Mouse (Mus musculus) liver, embryonic 11.5 days (tissue): Measurements from ENCODE around the gene Fam183b. TPM values are rescaled to one million over a fixed set of nuclear protein-coding genes. Genes with fewer than 3 reads are reported as not detected.
"Not testable (repeated sequence)": the region's sequence is repeated elsewhere in the genome, so short reads cannot be mapped to it uniquely, and the experiment has no call there.

Source experiments
- ATAC-seq: fragments of 200-750 bp; cut with Nextera tagmentation; replicated peaks from 2 replicates; pipeline ENCODE4 v1.8.0; 2017; ENCODE audit warnings: moderate number of reproducible peaks, mild to moderate bottlenecking, moderate TSS enrichment, moderate library complexity; ENCODE audit not compliant: low FRiP score
- DNase-seq: peaks from one replicate; pipeline ENCODE4 v3.0.0-alpha.2; 2017; ENCODE audit warnings: low spot score
- H3K27ac ChIP-seq: fragments of 300-500 bp; sonication (generic); 2 replicates; pipeline ENCODE4 v1.5.1; 2014; ENCODE audit warnings: mild to moderate bottlenecking, low read depth, low read length, control low read depth
- H3K27me3 ChIP-seq: fragments of 300-500 bp; sonication (generic); replicated peaks from 2 replicates; pipeline ENCODE4 v1.6.1; 2014; ENCODE audit warnings: low read length, mixed read lengths; ENCODE audit not compliant: control insufficient read depth, insufficient read depth
- H3K36me3 ChIP-seq: fragments of 300-500 bp; sonication (generic); 2 replicates; pipeline ENCODE4 v1.6.1; 2014; ENCODE audit warnings: mild to moderate bottlenecking, low read length, moderate library complexity, mixed read lengths; ENCODE audit not compliant: control insufficient read depth, insufficient read depth
- H3K4me1 ChIP-seq: fragments of 300-500 bp; sonication (generic); replicated peaks from 2 replicates; pipeline ENCODE4 v1.6.1; 2014; ENCODE audit warnings: low read length, mixed read lengths; ENCODE audit not compliant: control insufficient read depth, insufficient read depth
- H3K4me2 ChIP-seq: fragments of 300-500 bp; sonication (generic); 2 replicates; pipeline ENCODE4 v1.6.1; 2014; ENCODE audit warnings: mild to moderate bottlenecking, control low read depth, moderate library complexity
- H3K4me3 ChIP-seq: fragments of 300-500 bp; sonication (generic); 2 replicates; pipeline ENCODE4 v1.5.1; 2014; ENCODE audit warnings: low read depth, low read length, control low read depth
- H3K9ac ChIP-seq: fragments of 300-500 bp; sonication (generic); 2 replicates; pipeline ENCODE4 v1.6.1; 2014; ENCODE audit warnings: low read depth, low read length, control low read depth
- H3K9me3 ChIP-seq: fragments of 300-500 bp; sonication (generic); 2 replicates; pipeline ENCODE4 v1.6.1; 2016; ENCODE audit warnings: low read length, inconsistent platforms, mixed read lengths; ENCODE audit not compliant: control insufficient read depth
- WGBS: fragments of 180-500 bp; shearing (Covaris S2); extraction: QIAGEN DNeasy Blood & Tissue Kit; methylation state at CpG from one replicate; pipeline ENCODE4 v1.1.7; 2014; 5-methylcytosine and 5-hydroxymethylcytosine counted together
- polyA plus RNA-seq: library from polyadenylated mRNA; unstranded; fragments of >200 nt; fragmentation: Nextera tagmentation; extraction: Ambion mirVana; gene quantifications from 2 replicates; pipeline ENCODE4 v1.2.1, GENCODE M21; 2014

The Fam183b gene
- polyA plus RNA-seq, 1 experiment from 2014 or later: 0.86 TPM

DNA sequence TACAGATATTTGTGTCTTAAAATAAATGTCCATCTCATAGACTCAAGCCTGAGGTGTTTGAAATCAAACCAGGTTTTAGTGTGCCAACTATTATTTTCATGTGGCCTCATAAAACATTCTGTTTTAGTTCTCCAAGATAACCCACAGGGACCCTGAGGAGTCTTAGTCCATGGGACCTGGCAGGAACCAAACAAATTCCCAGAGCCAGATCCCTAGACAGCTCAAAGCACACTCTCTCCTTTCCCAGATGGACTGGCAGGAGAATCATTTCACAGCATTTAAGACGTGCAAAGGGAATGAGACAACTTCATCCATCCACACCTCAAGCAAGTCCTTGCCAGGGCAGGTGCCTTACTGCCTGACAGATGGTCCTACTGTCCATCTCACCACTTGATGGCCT, 12.9 kb upstream of the Fam183b start, which contains the start of gene Olfr313:
Gene Olfr313 (plus strand): TSS at position 301 of the 400 bp plus-strand sequence.
- H3K27ac ChIP-seq, ATAC-seq, H3K9ac ChIP-seq, DNase-seq, H3K4me1 ChIP-seq, H3K27me3 ChIP-seq, H3K36me3 ChIP-seq, H3K9me3 ChIP-seq, H3K4me3 ChIP-seq, H3K4me2 ChIP-seq: not testable (repeated sequence)
- WGBS: 56% methylated on average over 1 of the region's 1 CpGs

GRCm38 (mm10) chr11:58812001-58812400, 10.2 kb upstream of the Fam183b start:
- no peak overlapping the region for H3K9ac ChIP-seq
- no peaks in the 10 kb centered on the region for H3K36me3 ChIP-seq
- H3K4me1 ChIP-seq: no peaks in the 10 kb centered on the region
- no peaks in the 10 kb centered on the region for H3K27me3 ChIP-seq
- H3K9me3 ChIP-seq: no peaks in the 10 kb centered on the region
- no peak for ATAC-seq
- no peak overlapping the region for H3K4me2 ChIP-seq
- no peak for DNase-seq
- H3K4me3 ChIP-seq: no peak overlapping the region
- 10% methylated on average over 1 of the region's 1 CpGs for WGBS
- H3K27ac ChIP-seq: no peak overlapping the region

GRCm38 (mm10) chr11:58804393-58804792, 2.6 kb upstream of the Fam183b start:
- ATAC-seq (no peak), DNase-seq (no peak)
- H3K36me3 ChIP-seq: no peaks in the 10 kb centered on the region
- no peaks in the 10 kb centered on the region for H3K27me3 ChIP-seq
- H3K9ac ChIP-seq: no peak overlapping the region
- no peaks in the 10 kb centered on the region; the same call in 1 of the 2 replicates for H3K4me1 ChIP-seq
- H3K4me2 ChIP-seq: no peak overlapping the region
- no peaks in the 10 kb centered on the region for H3K9me3 ChIP-seq
- H3K27ac ChIP-seq: no peak overlapping the region
- 57% methylated on average over 2 of the region's 2 CpGs for WGBS
- H3K4me3 ChIP-seq: no peak overlapping the region

- H3K9me3 ChIP-seq: no peaks in the 10 kb centered on the region
- no peak for DNase-seq
- 68% methylated on average over 4 of the region's 4 CpGs for WGBS
Measured at GRCm38 (mm10) chr11:58803871-58804270, 2.1 kb upstream of the Fam183b start.

DNA sequence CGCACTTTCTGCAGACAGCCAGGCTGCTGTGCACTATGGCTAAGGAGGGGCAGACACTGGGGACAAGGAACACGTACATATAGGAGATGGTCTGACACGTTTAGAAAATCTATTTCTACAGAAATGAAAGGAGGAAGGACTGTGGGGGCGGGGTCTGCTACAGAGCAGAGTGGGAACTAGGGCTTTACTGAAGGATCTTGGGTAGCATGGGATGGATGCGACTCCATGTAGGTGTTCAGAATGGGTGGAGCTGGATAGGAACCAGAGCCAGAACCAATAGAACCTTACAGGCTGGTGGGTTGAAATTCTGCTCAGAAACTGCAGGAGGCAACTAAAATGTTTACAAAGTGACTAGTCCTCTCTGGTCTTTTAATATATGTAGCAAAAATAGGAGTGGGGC, 2.0 kb downstream of the Fam183b start:
- 66% methylated on average over 5 of the region's 5 CpGs for WGBS
- H3K4me1 ChIP-seq: no peaks in the 10 kb centered on the region; the same call in 1 of the 2 replicates
- H3K9ac ChIP-seq: no peak overlapping the region
- no peaks in the 10 kb centered on the region for H3K36me3 ChIP-seq
- no peak overlapping the region for H3K4me3 ChIP-seq
- DNase-seq (no peak), ATAC-seq (no peak)
- no peak overlapping the region for H3K27ac ChIP-seq
- no peaks in the 10 kb centered on the region for H3K27me3 ChIP-seq
- no peaks in the 10 kb centered on the region for H3K9me3 ChIP-seq
- H3K4me2 ChIP-seq: no peak overlapping the region

More at GRCm38 (mm10) chr11:58803871-58804270, 2.1 kb upstream of the Fam183b start:
- no peaks in the 10 kb centered on the region; the same call in 1 of the 2 replicates for H3K4me1 ChIP-seq
- H3K27ac ChIP-seq: no peak overlapping the region
- H3K36me3 ChIP-seq: no peaks in the 10 kb centered on the region
- no peaks in the 10 kb centered on the region for H3K27me3 ChIP-seq
- H3K4me3 ChIP-seq: no peak overlapping the region
- H3K4me2 ChIP-seq: no peak overlapping the region
- no peak overlapping the region for H3K9ac ChIP-seq
- ATAC-seq: no peak

GRCm38 (mm10) chr11:58796850-58797249, 4.9 kb downstream of the Fam183b start:
- no peak overlapping the region for H3K27ac ChIP-seq
- no peak for ATAC-seq
- 80% methylated on average over 7 of the region's 7 CpGs for WGBS

DNA sequence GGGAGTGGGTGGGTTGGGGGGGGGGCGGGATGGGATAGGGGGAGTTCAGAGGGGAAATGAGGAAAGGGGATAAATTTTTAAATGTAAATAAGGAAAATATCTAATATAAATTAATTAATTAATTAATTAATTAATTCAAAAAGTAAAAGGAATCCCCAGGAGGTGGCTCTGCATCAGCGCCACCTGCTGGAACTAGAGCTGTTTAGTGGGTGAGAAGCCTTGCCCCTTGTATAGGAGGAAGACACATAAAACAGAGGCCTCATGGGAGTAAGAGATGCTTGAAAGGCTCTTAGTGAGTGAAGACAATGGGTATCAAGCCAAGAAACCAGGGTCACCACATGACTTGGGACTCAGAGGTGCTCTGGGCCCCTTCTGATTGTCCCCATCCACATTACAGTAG, 5.9 kb downstream of the Fam183b start:
- 77% methylated on average over 2 of the region's 2 CpGs for WGBS
- no peak for DNase-seq
- Histone ChIP-seq H3K9me3 (no peaks in the 10 kb centered on the region), H3K9ac (no peak overlapping the region), H3K4me3 (no peak overlapping the region), H3K27ac (no peak overlapping the region), H3K27me3 (no peaks in the 10 kb centered on the region), H3K36me3 (no peaks in the 10 kb centered on the region), H3K4me2 (no peak overlapping the region), H3K4me1 (no peaks in the 10 kb centered on the region)
- no peak for ATAC-seq

More at GRCm38 (mm10) chr11:58796850-58797249, 4.9 kb downstream of the Fam183b start:
- Histone ChIP-seq H3K9ac (no peak overlapping the region), H3K4me2 (no peak overlapping the region), H3K36me3 (no peaks in the 10 kb centered on the region), H3K4me3 (no peak overlapping the region), H3K9me3 (no peaks in the 10 kb centered on the region), H3K4me1 (no peaks in the 10 kb centered on the region; the same call in 1 of the 2 replicates), H3K27me3 (no peaks in the 10 kb centered on the region)
- DNase-seq: no peak

DNA sequence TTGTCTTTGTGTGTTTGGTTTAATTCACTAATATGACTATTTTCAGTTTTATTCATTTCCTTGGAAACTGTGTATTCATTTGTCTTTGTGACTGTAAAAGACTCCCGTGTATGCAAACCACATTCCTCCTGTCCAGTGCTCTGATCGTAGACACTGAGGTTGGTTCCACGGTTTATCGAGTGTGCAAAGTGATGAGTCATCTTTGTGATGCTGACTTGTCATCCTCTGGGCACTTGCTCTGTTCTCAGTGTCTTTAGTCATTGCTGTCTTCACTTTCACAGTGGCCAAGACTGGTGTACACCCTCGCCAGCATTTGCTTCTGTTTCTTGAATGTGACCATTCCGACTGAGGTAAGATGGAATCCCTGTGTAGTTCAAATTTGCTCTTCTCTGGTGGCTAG, 11.1 kb downstream of the Fam183b start:
- H3K27me3 ChIP-seq: no peaks in the 10 kb centered on the region
- H3K4me2 ChIP-seq: no peak overlapping the region
- no peaks in the 10 kb centered on the region for H3K4me1 ChIP-seq
- no peak for DNase-seq
- H3K36me3 ChIP-seq: no peaks in the 10 kb centered on the region
- H3K27ac ChIP-seq: no peak overlapping the region
- no peak for ATAC-seq
- H3K9ac ChIP-seq: no peak overlapping the region
- 72% methylated on average over 6 of the region's 6 CpGs for WGBS
- H3K9me3 ChIP-seq: no peaks in the 10 kb centered on the region
- H3K4me3 ChIP-seq: no peak overlapping the region

DNA sequence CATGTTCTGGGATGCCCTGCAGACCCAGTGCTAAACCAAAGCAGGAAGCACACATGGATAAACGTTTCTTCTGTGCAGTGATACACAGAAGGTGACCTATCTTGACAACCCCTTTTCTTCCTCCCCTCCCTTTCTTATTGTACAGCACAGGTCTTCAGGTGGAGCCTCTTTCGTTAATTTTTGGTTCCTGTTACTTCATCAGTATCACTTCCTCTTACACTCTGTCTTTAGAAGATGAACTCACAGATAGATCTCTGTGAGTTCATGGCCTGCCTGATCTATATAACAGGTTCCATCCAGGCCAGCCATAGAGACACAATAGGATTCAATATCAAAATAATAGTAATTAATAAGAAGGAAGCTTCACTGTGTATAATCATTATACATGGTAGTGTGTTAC, 11.7 kb downstream of the Fam183b start:
- Histone ChIP-seq H3K4me1 (no peaks in the 10 kb centered on the region), H3K4me3 (no peak overlapping the region), H3K27ac (no peak overlapping the region), H3K4me2 (no peak overlapping the region), H3K9ac (no peak overlapping the region), H3K9me3 (no peaks in the 10 kb centered on the region), H3K36me3 (no peaks in the 10 kb centered on the region), H3K27me3 (no peaks in the 10 kb centered on the region)
- 35% methylated on average over 2 of the region's 2 CpGs for WGBS
- DNase-seq: no peak
- no peak for ATAC-seq
